Mouse (Mus musculus): ENCODE data around the gene Tbcel.

GRCm38 (mm10) chr9:42382628-42383347, 124.8 kb downstream of the Tbcel start:
- TF ChIP-seq ZC3H11A (IDR thresholded peaks at IDR 0.05; ENCODE audit: borderline replicate concordance, low read depth, low read length) (no peak), MAFK (IDR thresholded peaks at IDR 0.05; ENCODE audit: insufficient read depth, low read depth, low read length) (no peak), HCFC1 (IDR thresholded peaks at IDR 0.05; ENCODE audit: borderline replicate concordance, insufficient read depth, low read length) (no peak)
